Mouse (Mus musculus) hindlimb bud, embryonic 11.5 days (tissue): ENCODE data around the gene Tac4.

Experiments used
- DNase-seq: peaks from one replicate; pipeline ENCODE4 v3.0.0-alpha.2; 2012; ENCODE audit warnings: low read depth, low spot score; ENCODE audit errors: extremely low spot score

Gene Tac4

GRCm38 (mm10) chr11:95259088-95259849 lies 2.1 kb upstream of the Tac4 start:
- DNase-seq: no peak

GRCm38 (mm10) chr11:95263816-95264454 lies 2.6 kb downstream of the Tac4 start:
- DNase-seq: no peak

- DNase-seq: no peak
Measured at GRCm38 (mm10) chr11:95264455-95265013, 3.2 kb downstream of the Tac4 start.

- DNase-seq: no peak
Measured at GRCm38 (mm10) chr11:95266540-95267245, 5.4 kb downstream of the Tac4 start.

GRCm38 (mm10) chr11:95273661-95274060 lies 12.3 kb downstream of the Tac4 start:
- no peak for DNase-seq

GRCm38 (mm10) chr11:95274613-95275012 lies 13.3 kb downstream of the Tac4 start:
- no peak for DNase-seq

- DNase-seq: no peak
Measured at GRCm38 (mm10) chr11:95276056-95276455, 14.7 kb downstream of the Tac4 start.

GRCm38 (mm10) chr11:95279061-95279659 lies 17.8 kb downstream of the Tac4 start:
- DNase-seq: no peak

GRCm38 (mm10) chr11:95282331-95282730 lies 21.0 kb downstream of the Tac4 start:
- no peak for DNase-seq

GRCm38 (mm10) chr11:95291998-95292397 lies 30.7 kb downstream of the Tac4 start:
- no peak for DNase-seq

GRCm38 (mm10) chr11:95293017-95293624 lies 31.8 kb downstream of the Tac4 start:
- DNase-seq: no peak

- DNase-seq: no peak
Measured at GRCm38 (mm10) chr11:95295736-95296135, 34.4 kb downstream of the Tac4 start.

- DNase-seq: no peak
Measured at GRCm38 (mm10) chr11:95298146-95298545, 36.8 kb downstream of the Tac4 start.

GRCm38 (mm10) chr11:95299886-95300285 lies 38.6 kb downstream of the Tac4 start:
- DNase-seq: no peak

GRCm38 (mm10) chr11:95301772-95302171 lies 40.4 kb downstream of the Tac4 start:
- DNase-seq: no peak

- no peak for DNase-seq
Measured at GRCm38 (mm10) chr11:95305600-95305999, 44.3 kb downstream of the Tac4 start.

GRCm38 (mm10) chr11:95307526-95307925 lies 46.2 kb downstream of the Tac4 start:
- no peak for DNase-seq

GRCm38 (mm10) chr11:95309510-95310006 lies 48.2 kb downstream of the Tac4 start:
- peak; percentile 86 for DNase-seq

- DNase-seq: peak; percentile 97
Measured at GRCm38 (mm10) chr11:95310007-95310647, 48.8 kb downstream of the Tac4 start, which contains the start of gene Kat7. Gene Kat7 (minus strand): TSS chr11:95310246.
